Mouse (Mus musculus): ENCODE measurements around the gene Rhox3a2.
"Not testable (repeated sequence)": the region's sequence is repeated elsewhere in the genome, so short reads cannot be mapped to it uniquely, and the experiment has no call there.

The Rhox3a2 gene

DNA sequence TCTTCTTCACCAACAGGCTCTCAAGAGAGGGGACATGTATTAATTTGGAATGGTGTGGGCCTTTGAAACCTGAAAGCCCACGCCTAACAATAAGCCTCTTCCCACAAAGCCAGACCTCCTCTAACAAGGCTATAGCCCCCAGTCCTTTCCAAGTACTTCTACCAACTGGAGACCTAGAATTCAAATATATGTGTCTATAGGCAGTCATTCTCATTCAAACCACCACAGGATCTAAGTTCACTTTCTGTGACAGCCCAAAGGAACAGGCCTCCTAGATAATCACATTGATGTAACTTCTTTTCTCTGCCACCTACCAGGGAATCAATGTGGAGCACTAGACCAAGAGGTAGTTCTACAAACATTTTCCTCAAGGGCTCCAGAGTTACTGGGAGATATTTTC is at the start of gene Rhox3a2:
Gene Rhox3a2 (plus strand): TSS at position 301 of the 400 bp plus-strand sequence.
- DNase-seq, result not testable (repeated sequence)

DNA sequence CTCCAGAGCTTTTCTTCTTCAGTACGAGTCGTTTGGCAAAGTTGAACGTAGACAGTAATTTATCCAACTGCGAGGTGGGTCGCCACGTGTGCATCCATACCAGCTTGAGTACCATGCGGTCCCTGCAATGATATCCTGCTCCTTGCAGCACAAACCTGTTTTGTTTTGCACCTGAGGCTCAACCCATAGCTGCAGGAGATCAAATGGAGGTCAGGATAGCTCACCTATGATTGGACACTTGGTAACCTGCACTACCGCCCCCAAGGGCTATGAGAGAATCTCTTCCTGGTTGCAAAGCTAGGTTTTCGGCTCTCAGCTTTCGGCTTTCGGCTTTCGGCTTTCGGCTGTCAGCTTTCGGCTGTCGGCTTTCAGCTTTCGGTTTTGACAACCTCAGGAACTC is 10.7 kb downstream of the Rhox3a2 start, which contains the start of gene Rhox4a2:
Gene Rhox4a2 (plus strand): TSS at position 301 of the 400 bp plus-strand sequence.
- not testable (repeated sequence) for DNase-seq

GRCm38 (mm10) chrX:37411767-37412166 is 31.9 kb downstream of the Rhox3a2 start, which contains the start of gene Rhox2b:
Gene Rhox2b (plus strand): TSS chrX:37412067.
- not testable (repeated sequence) for DNase-seq

GRCm38 (mm10) chrX:37432194-37432593 is 52.4 kb downstream of the Rhox3a2 start, which contains the start of gene Rhox4b:
Gene Rhox4b (plus strand): TSS chrX:37432494.
- DNase-seq, result not testable (repeated sequence)

Data from cerebellum, postnatal 10 days (tissue).